Mouse (Mus musculus): ENCODE data around the gene Elmod3. TPM values are rescaled to one million over a fixed set of nuclear protein-coding genes. Genes with fewer than 3 reads are reported as not detected.

Elmod3 gene
- polyA plus RNA-seq, 1 experiment from 2014 or later, result 17.0 TPM

- Histone ChIP-seq H3K36me3 (ENCODE audit: control insufficient read depth, insufficient read depth) (peaks cover 7% of the 10 kb centered on the region; the same call in 1 of the 2 replicates), H3K4me1 (replicated peaks; ENCODE audit: control insufficient read depth, insufficient read depth, low read length) (peaks cover 32% of the 10 kb centered on the region), H3K9me3 (ENCODE audit: control insufficient read depth, low read length) (no peaks in the 10 kb centered on the region), H3K27ac (ENCODE audit: low read length) (peak within 1 kb of the TSS; percentile 96), H3K27me3 (replicated peaks; ENCODE audit: control insufficient read depth, insufficient read depth, low read length) (no peaks in the 10 kb centered on the region), H3K4me2 (ENCODE audit: low read length) (peak within 1 kb of the TSS; percentile 96), H3K9ac (replicated peaks; ENCODE audit: low read depth, low read length) (peak within 1 kb of the TSS; percentile 82), H3K4me3 (replicated peaks; ENCODE audit: low read length) (peak within 1 kb of the TSS; percentile 55)
- ATAC-seq, result peak; percentile 99
- WGBS, result under 1% methylated on average over 41 of the region's 41 CpGs
Observed at GRCm38 (mm10) chr6:72616643-72617288, 18.6 kb upstream of the Elmod3 start, which contains the start of gene Tgoln1. Gene Tgoln1 (minus strand): TSS chr6:72617000.

DNA sequence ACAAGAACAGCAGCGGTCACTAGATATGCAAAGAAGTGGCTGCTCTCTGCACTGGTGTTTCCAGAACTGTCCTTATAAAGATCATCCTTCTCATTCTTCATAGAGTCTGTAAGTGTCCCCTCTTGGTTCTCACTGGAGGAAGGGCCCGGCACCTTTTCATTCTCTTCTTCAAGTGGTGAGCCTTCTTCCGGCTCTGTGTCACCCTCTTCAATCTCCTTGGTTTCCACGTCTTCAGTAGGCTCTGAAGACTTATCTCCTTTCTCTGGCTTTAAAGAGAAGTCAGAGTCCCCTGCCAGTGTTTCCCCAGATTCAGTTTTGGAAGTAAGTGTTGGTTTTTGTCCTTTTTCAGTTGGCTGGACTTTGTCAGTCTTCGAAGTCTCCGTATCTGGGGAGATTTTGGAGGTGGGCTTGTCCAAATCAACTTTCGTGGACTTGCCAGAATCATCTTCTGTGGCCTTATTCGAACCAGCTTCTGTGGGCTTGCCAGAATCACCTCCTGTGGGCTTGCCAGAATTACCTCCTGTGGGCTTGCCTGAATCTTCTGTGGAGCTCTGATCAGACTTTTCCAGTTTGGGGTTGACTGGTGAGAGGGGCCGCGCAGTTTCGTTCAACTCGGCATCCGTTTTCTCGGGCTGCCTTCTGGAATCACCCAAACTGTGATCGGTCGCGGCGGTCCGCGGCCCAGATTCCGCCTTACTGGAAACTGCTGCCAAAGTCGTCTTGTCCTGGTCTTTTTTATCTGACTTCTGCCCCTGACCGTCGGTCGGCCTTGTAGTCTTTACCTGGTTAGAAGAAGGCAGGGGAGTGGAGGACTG lies 17.6 kb upstream of the Elmod3 start:
- Histone ChIP-seq H3K36me3 (ENCODE audit: control insufficient read depth, insufficient read depth) (peaks cover 16% of the 10 kb centered on the region), H3K4me3 (replicated peaks; ENCODE audit: low read length) (peak overlapping the region; percentile 55), H3K4me1 (replicated peaks; ENCODE audit: control insufficient read depth, insufficient read depth, low read length) (peaks cover 32% of the 10 kb centered on the region), H3K27ac (ENCODE audit: low read length) (0 out of 2 replicates have a peak overlapping the region, but pooled peaks have one; percentile 1), H3K27me3 (replicated peaks; ENCODE audit: control insufficient read depth, insufficient read depth, low read length) (no peaks in the 10 kb centered on the region), H3K4me2 (ENCODE audit: low read length) (peak overlapping the region; percentile 96), H3K9ac (replicated peaks; ENCODE audit: low read depth, low read length) (peak overlapping the region; percentile 56), H3K9me3 (ENCODE audit: control insufficient read depth, low read length) (no peaks in the 10 kb centered on the region)
- peak; percentile 3; the same call in 1 of the 2 replicates for ATAC-seq
- 28% methylated on average over 25 of the region's 25 CpGs for WGBS

DNA sequence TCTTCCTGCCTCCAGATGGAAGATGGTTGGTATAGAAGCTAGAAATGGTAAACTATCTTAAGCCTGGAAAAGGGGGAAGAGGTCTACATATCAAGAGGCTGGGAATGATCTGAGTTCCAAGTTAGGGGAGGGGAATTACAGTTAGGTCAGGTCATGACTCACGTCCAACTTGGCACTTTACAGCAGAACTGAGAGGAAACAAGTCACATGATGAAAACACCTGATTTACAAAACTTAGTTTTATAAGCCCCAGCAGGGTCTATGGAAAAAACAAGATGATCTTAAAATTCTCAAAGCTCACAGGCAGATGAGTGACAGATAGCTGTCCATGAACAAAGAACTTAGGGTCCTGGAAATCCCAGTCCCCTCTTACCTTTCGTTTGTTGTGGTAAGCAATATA lies 16.9 kb upstream of the Elmod3 start:
- Histone ChIP-seq H3K4me1 (replicated peaks; ENCODE audit: control insufficient read depth, insufficient read depth, low read length) (peaks cover 32% of the 10 kb centered on the region), H3K36me3 (ENCODE audit: control insufficient read depth, insufficient read depth) (peaks cover 16% of the 10 kb centered on the region), H3K4me3 (replicated peaks; ENCODE audit: low read length) (peak overlapping the region; percentile 55), H3K9me3 (ENCODE audit: control insufficient read depth, low read length) (no peaks in the 10 kb centered on the region), H3K27me3 (replicated peaks; ENCODE audit: control insufficient read depth, insufficient read depth, low read length) (no peaks in the 10 kb centered on the region), H3K9ac (replicated peaks; ENCODE audit: low read depth, low read length) (peak overlapping the region; percentile 3; the same call in 1 of the 2 replicates), H3K27ac (ENCODE audit: low read length) (no peak overlapping the region), H3K4me2 (ENCODE audit: low read length) (peak overlapping the region; percentile 96)
- WGBS, result 64% methylated on average over 2 of the region's 2 CpGs
- no peak for ATAC-seq

DNA sequence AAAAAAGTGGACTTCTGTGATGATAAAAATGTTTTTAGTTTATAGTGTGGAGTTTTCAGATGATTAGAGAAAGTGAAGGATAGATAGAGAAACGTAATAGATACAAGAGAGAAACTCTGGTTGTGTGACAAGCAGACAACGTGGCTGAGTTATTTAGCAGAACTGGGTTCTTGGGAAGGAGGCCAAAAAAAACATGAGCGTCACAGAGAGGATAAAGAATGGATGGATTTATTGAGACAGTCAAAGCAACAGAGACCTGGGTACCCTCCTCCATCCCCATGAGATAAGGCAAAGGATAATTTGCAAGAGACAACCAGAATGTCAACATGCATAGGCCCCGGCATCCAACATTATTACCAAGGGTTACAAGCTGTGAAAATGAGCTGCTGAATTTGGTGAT lies 12.0 kb upstream of the Elmod3 start:
- Histone ChIP-seq H3K9me3 (ENCODE audit: control insufficient read depth, low read length) (no peaks in the 10 kb centered on the region), H3K36me3 (ENCODE audit: control insufficient read depth, insufficient read depth) (peaks cover 32% of the 10 kb centered on the region), H3K4me3 (replicated peaks; ENCODE audit: low read length) (no peak overlapping the region), H3K4me2 (ENCODE audit: low read length) (no peak overlapping the region), H3K27ac (ENCODE audit: low read length) (no peak overlapping the region), H3K27me3 (replicated peaks; ENCODE audit: control insufficient read depth, insufficient read depth, low read length) (no peaks in the 10 kb centered on the region), H3K9ac (replicated peaks; ENCODE audit: low read depth, low read length) (no peak overlapping the region), H3K4me1 (replicated peaks; ENCODE audit: control insufficient read depth, insufficient read depth, low read length) (peaks cover 17% of the 10 kb centered on the region)
- ATAC-seq, result no peak
- WGBS, result 82% methylated on average over 4 of the region's 4 CpGs

- Histone ChIP-seq H3K4me1 (replicated peaks; ENCODE audit: control insufficient read depth, insufficient read depth, low read length) (peaks cover 3% of the 10 kb centered on the region; the same call in 1 of the 2 replicates), H3K27me3 (replicated peaks; ENCODE audit: control insufficient read depth, insufficient read depth, low read length) (no peaks in the 10 kb centered on the region), H3K9me3 (ENCODE audit: control insufficient read depth, low read length) (no peaks in the 10 kb centered on the region), H3K36me3 (ENCODE audit: control insufficient read depth, insufficient read depth) (peaks cover 32% of the 10 kb centered on the region), H3K9ac (replicated peaks; ENCODE audit: low read depth, low read length) (no peak overlapping the region), H3K4me2 (ENCODE audit: low read length) (no peak overlapping the region), H3K27ac (ENCODE audit: low read length) (no peak overlapping the region), H3K4me3 (replicated peaks; ENCODE audit: low read length) (no peak overlapping the region)
- WGBS, result 87% methylated on average over 4 of the region's 4 CpGs
- no peak for ATAC-seq
Observed at GRCm38 (mm10) chr6:72608662-72609184, 10.5 kb upstream of the Elmod3 start.

GRCm38 (mm10) chr6:72607676-72608075 lies 9.5 kb upstream of the Elmod3 start:
- Histone ChIP-seq H3K4me1 (replicated peaks; ENCODE audit: control insufficient read depth, insufficient read depth, low read length) (no peaks in the 10 kb centered on the region), H3K36me3 (ENCODE audit: control insufficient read depth, insufficient read depth) (peaks cover 27% of the 10 kb centered on the region), H3K27ac (ENCODE audit: low read length) (no peak overlapping the region), H3K27me3 (replicated peaks; ENCODE audit: control insufficient read depth, insufficient read depth, low read length) (no peaks in the 10 kb centered on the region), H3K9ac (replicated peaks; ENCODE audit: low read depth, low read length) (no peak overlapping the region), H3K4me3 (replicated peaks; ENCODE audit: low read length) (no peak overlapping the region), H3K9me3 (ENCODE audit: control insufficient read depth, low read length) (no peaks in the 10 kb centered on the region), H3K4me2 (ENCODE audit: low read length) (no peak overlapping the region)
- no peak for ATAC-seq
- WGBS, result 87% methylated on average over 5 of the region's 5 CpGs

DNA sequence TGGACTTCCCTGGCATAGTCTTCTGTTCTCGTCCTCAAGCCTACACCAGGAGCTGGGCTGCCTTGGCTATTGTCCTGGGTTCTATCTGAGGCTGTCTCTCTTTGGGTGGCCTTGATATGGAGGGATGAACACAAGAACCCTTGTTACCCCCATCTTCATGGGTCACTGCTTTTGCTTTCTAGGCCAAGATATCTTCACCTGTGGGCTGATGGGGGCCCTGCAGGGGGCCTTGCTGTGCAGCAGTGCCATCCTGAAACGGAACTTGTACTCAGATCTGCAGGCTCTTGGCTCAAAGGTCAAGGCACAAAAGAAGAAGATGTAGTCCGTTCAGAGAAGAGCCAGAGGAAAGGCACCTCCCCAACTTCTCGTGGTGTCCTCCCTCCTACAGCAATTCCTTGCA lies 8.8 kb upstream of the Elmod3 start:
- Histone ChIP-seq H3K9me3 (ENCODE audit: control insufficient read depth, low read length) (no peaks in the 10 kb centered on the region), H3K36me3 (ENCODE audit: control insufficient read depth, insufficient read depth) (peaks cover 27% of the 10 kb centered on the region), H3K27me3 (replicated peaks; ENCODE audit: control insufficient read depth, insufficient read depth, low read length) (no peaks in the 10 kb centered on the region), H3K4me3 (replicated peaks; ENCODE audit: low read length) (no peak overlapping the region), H3K4me2 (ENCODE audit: low read length) (no peak overlapping the region), H3K4me1 (replicated peaks; ENCODE audit: control insufficient read depth, insufficient read depth, low read length) (no peaks in the 10 kb centered on the region), H3K27ac (ENCODE audit: low read length) (no peak overlapping the region), H3K9ac (replicated peaks; ENCODE audit: low read depth, low read length) (no peak overlapping the region)
- 83% methylated on average over 4 of the region's 4 CpGs for WGBS
- ATAC-seq, result no peak

DNA sequence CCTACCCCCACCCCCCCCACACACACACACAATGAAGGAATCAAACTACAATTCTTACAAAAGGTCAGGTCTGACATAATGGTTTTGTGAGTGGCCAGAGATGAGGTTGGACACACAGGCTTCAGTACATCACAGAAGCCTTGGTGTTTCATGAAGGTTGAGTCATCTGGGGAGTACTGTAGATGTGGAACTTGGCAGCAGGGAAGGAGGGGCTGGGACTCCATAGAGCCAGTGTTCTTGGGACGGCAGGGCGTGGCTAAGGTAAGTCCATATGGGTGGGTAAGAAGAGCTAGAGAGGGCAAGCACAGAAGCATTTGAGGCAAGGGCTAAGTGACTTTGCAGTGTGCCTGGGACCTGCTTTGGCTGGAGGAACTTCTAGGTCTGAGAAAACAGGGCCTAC lies 5.9 kb upstream of the Elmod3 start:
- H3K9me3 ChIP-seq (ENCODE audit: control insufficient read depth, low read length), result no peaks in the 10 kb centered on the region
- no peak overlapping the region for H3K4me3 ChIP-seq (replicated peaks; ENCODE audit: low read length)
- no peak overlapping the region for H3K9ac ChIP-seq (replicated peaks; ENCODE audit: low read depth, low read length)
- 87% methylated on average over 2 of the region's 2 CpGs for WGBS
- no peak for ATAC-seq
- no peak overlapping the region for H3K4me2 ChIP-seq (ENCODE audit: low read length)
- H3K27me3 ChIP-seq (replicated peaks; ENCODE audit: control insufficient read depth, insufficient read depth, low read length), result no peaks in the 10 kb centered on the region
- H3K27ac ChIP-seq (ENCODE audit: low read length), result no peak overlapping the region
- peaks cover 12% of the 10 kb centered on the region for H3K36me3 ChIP-seq (ENCODE audit: control insufficient read depth, insufficient read depth)
- no peaks in the 10 kb centered on the region; the same call in 1 of the 2 replicates for H3K4me1 ChIP-seq (replicated peaks; ENCODE audit: control insufficient read depth, insufficient read depth, low read length)

- 66% methylated on average over 1 of the region's 1 CpGs for WGBS
- ATAC-seq, result no peak
Observed at GRCm38 (mm10) chr6:72601732-72602131, 3.5 kb upstream of the Elmod3 start.

More at GRCm38 (mm10) chr6:72601732-72602131, 3.5 kb upstream of the Elmod3 start:
- H3K27ac ChIP-seq (ENCODE audit: low read length), result no peak overlapping the region
- H3K4me3 ChIP-seq (replicated peaks; ENCODE audit: low read length), result no peak overlapping the region
- no peak overlapping the region for H3K4me2 ChIP-seq (ENCODE audit: low read length)
- no peak overlapping the region for H3K9ac ChIP-seq (replicated peaks; ENCODE audit: low read depth, low read length)
- H3K9me3 ChIP-seq (ENCODE audit: control insufficient read depth, low read length), result no peaks in the 10 kb centered on the region
- H3K27me3 ChIP-seq (replicated peaks; ENCODE audit: control insufficient read depth, insufficient read depth, low read length), result no peaks in the 10 kb centered on the region
- H3K4me1 ChIP-seq (replicated peaks; ENCODE audit: control insufficient read depth, insufficient read depth, low read length), result peaks cover 15% of the 10 kb centered on the region
- peaks cover 12% of the 10 kb centered on the region for H3K36me3 ChIP-seq (ENCODE audit: control insufficient read depth, insufficient read depth)
